Mouse (Mus musculus) brain, embryonic 14.5 days (tissue): Measurements from ENCODE around the gene Camta1.

ENCODE experiments used
- CTCF ChIP-seq: fragments of 200-500 bp; IDR thresholded peaks from 2 replicates; pipeline ENCODE4 v1.5.1; 2012; ENCODE audit warnings: inconsistent platforms, mild to moderate bottlenecking, moderate library complexity, borderline replicate concordance; ENCODE audit not compliant: insufficient read depth, insufficient read length; ENCODE audit errors: extremely low read depth
- POLR2A ChIP-seq: fragments of 200-500 bp; IDR thresholded peaks from 2 replicates; pipeline ENCODE4 v1.6.1; 2012; ENCODE audit warnings: mild to moderate bottlenecking, inconsistent platforms, borderline replicate concordance; ENCODE audit not compliant: poor library complexity, insufficient read depth, insufficient read length, severe bottlenecking; ENCODE audit errors: extremely low read depth

DNA sequence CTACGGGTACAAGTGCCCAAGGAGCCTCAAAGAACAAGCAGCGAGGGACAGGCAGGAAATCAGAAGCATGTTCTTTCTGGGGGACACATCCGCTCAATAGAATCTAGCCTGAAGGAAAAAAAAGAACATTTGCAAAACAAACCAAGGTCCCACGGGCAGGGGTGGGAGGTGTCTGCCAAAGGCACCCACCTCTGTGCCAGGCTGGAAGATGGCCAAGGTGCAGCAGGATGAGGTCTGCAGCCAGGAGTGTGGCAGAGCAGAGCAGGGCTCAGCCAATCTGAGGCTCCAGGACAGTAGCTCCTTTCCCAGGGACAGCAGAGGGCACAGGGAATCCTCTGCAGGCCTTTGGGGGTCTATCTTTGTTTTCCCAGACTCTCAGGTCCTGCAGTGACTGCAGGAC is 706.1 kb downstream of the Camta1 start:
- no peak for TF ChIP-seq POLR2A
- TF ChIP-seq CTCF, result no peak
